Mouse (Mus musculus): Measurements from ENCODE around the gene Mettl17. TPM values are rescaled to one million over a fixed set of nuclear protein-coding genes. Genes with fewer than 3 reads are reported as not detected.

Gene Mettl17
- polyA plus RNA-seq, 1 experiment from 2014 or later: 76.5 TPM

- Histone ChIP-seq H3K9ac (no peak overlapping the region), H3K27me3 (no peaks in the 10 kb centered on the region), H3K9me3 (replicated peaks) (0 out of 2 replicates have a peak, but pooled peaks cover 7% of the 10 kb centered on the region), H3K36me3 (ENCODE audit: poor library complexity, severe bottlenecking) (no peaks in the 10 kb centered on the region), H3K4me3 (no peak overlapping the region), H3K27ac (no peak overlapping the region), H3K4me2 (no peak overlapping the region), H3K4me1 (no peaks in the 10 kb centered on the region)
- no peak for ATAC-seq
- 87% methylated on average over 9 of the region's 9 CpGs for WGBS
Observed at GRCm38 (mm10) chr14:51939005-51939404, 54.4 kb downstream of the Mettl17 start.

- H3K27me3 ChIP-seq: no peaks in the 10 kb centered on the region
- 39% methylated on average over 8 of the region's 8 CpGs for WGBS
- H3K9me3 ChIP-seq (replicated peaks): 0 out of 2 replicates have a peak, but pooled peaks cover 7% of the 10 kb centered on the region
- H3K36me3 ChIP-seq (ENCODE audit: poor library complexity, severe bottlenecking): no peaks in the 10 kb centered on the region
- H3K4me3 ChIP-seq: no peak overlapping the region
- no peak overlapping the region for H3K4me2 ChIP-seq
- no peaks in the 10 kb centered on the region for H3K4me1 ChIP-seq
- H3K27ac ChIP-seq: no peak overlapping the region
- no peak overlapping the region for H3K9ac ChIP-seq
- no peak for ATAC-seq
Observed at GRCm38 (mm10) chr14:51940944-51941560, 56.4 kb downstream of the Mettl17 start.

GRCm38 (mm10) chr14:51941577-51941976, 56.9 kb downstream of the Mettl17 start:
- 0 out of 2 replicates have a peak, but pooled peaks cover 4% of the 10 kb centered on the region for H3K9me3 ChIP-seq (replicated peaks)
- no peaks in the 10 kb centered on the region for H3K36me3 ChIP-seq (ENCODE audit: poor library complexity, severe bottlenecking)
- WGBS: 55% methylated on average over 9 of the region's 9 CpGs
- H3K4me1 ChIP-seq: no peaks in the 10 kb centered on the region
- H3K4me3 ChIP-seq: no peak overlapping the region
- no peaks in the 10 kb centered on the region for H3K27me3 ChIP-seq
- no peak overlapping the region for H3K27ac ChIP-seq
- no peak overlapping the region for H3K4me2 ChIP-seq
- no peak for ATAC-seq
- H3K9ac ChIP-seq: no peak overlapping the region

- Histone ChIP-seq H3K27me3 (no peaks in the 10 kb centered on the region), H3K9me3 (replicated peaks) (0 out of 2 replicates have a peak, but pooled peaks cover 4% of the 10 kb centered on the region), H3K4me2 (no peak overlapping the region), H3K9ac (no peak overlapping the region), H3K27ac (no peak overlapping the region), H3K36me3 (ENCODE audit: poor library complexity, severe bottlenecking) (no peaks in the 10 kb centered on the region), H3K4me3 (no peak overlapping the region), H3K4me1 (no peaks in the 10 kb centered on the region)
- 74% methylated on average over 7 of the region's 7 CpGs for WGBS
- ATAC-seq: no peak
Observed at GRCm38 (mm10) chr14:51942236-51942635, 57.6 kb downstream of the Mettl17 start.

Small RNAs within 50 kb of the gene (microRNA-seq; reads per million reads assigned to microRNA genes)
- gene Gm27375: not detected

Other genes starting within 250 kb of the Mettl17 start
- not detected in 2 replicates for gene Gm4181, start 249.2 kb upstream of the Mettl17 start, polyA plus RNA-seq (2015; fragmentation: Nextera tagmentation; extraction: Ambion mirVana)
- gene Gm17079, start 189.4 kb upstream of the Mettl17 start, polyA plus RNA-seq (2015; fragmentation: Nextera tagmentation; extraction: Ambion mirVana): not detected in 2 replicates
- gene Gm5800, start 167.7 kb upstream of the Mettl17 start, polyA plus RNA-seq (2015; fragmentation: Nextera tagmentation; extraction: Ambion mirVana): not detected in 2 replicates
- gene Ang4, start 111.3 kb upstream of the Mettl17 start, polyA plus RNA-seq (2015; fragmentation: Nextera tagmentation; extraction: Ambion mirVana): not detected in 2 replicates
- gene AY358078, start 84.8 kb upstream of the Mettl17 start, polyA plus RNA-seq (2015; fragmentation: Nextera tagmentation; extraction: Ambion mirVana): not detected in 2 replicates
- gene Ear6, start 31.1 kb upstream of the Mettl17 start, polyA plus RNA-seq (2015; fragmentation: Nextera tagmentation; extraction: Ambion mirVana): not detected in 2 replicates
- 1.3 and 1.5 TPM in 2 replicates for gene Slc39a2, start 8.0 kb downstream of the Mettl17 start, polyA plus RNA-seq (2015; fragmentation: Nextera tagmentation; extraction: Ambion mirVana)
- gene Ndrg2, start 29.3 kb downstream of the Mettl17 start, polyA plus RNA-seq (2015; fragmentation: Nextera tagmentation; extraction: Ambion mirVana): 98.2 and 99.0 TPM in 2 replicates
- not detected in 2 replicates for gene Tppp2, start 33.6 kb downstream of the Mettl17 start, polyA plus RNA-seq (2015; fragmentation: Nextera tagmentation; extraction: Ambion mirVana)
- not detected in 2 replicates for gene Rnase13, start 37.9 kb downstream of the Mettl17 start, polyA plus RNA-seq (2015; fragmentation: Nextera tagmentation; extraction: Ambion mirVana)
- gene Arhgef40, start 99.9 kb downstream of the Mettl17 start, polyA plus RNA-seq (2015; fragmentation: Nextera tagmentation; extraction: Ambion mirVana): 75.9 and 84.7 TPM in 2 replicates
- gene Tmem253, start 130.8 kb downstream of the Mettl17 start, polyA plus RNA-seq (2015; fragmentation: Nextera tagmentation; extraction: Ambion mirVana): 0.63 and 0.96 TPM in 2 replicates
- gene Zfp219, start 135.9 kb downstream of the Mettl17 start, polyA plus RNA-seq (2015; fragmentation: Nextera tagmentation; extraction: Ambion mirVana): 52.3 and 58.6 TPM in 2 replicates
- gene Olfr221, start 157.6 kb downstream of the Mettl17 start, polyA plus RNA-seq (2015; fragmentation: Nextera tagmentation; extraction: Ambion mirVana): not detected in 2 replicates
- gene Hnrnpc, start 219.2 kb downstream of the Mettl17 start, polyA plus RNA-seq (2015; fragmentation: Nextera tagmentation; extraction: Ambion mirVana): 830 and 894 TPM in 2 replicates
- gene Rpgrip1, start 225.9 kb downstream of the Mettl17 start, polyA plus RNA-seq (2015; fragmentation: Nextera tagmentation; extraction: Ambion mirVana): 82.5 and 91.0 TPM in 2 replicates

All from forebrain, embryonic 13.5 days (tissue).